Mouse (Mus musculus): Measurements from ENCODE around the gene Vti1a.
A peak's percentile ranks its signal among the peaks of the same experiment; 100 is the strongest.

Gene Vti1a

DNA sequence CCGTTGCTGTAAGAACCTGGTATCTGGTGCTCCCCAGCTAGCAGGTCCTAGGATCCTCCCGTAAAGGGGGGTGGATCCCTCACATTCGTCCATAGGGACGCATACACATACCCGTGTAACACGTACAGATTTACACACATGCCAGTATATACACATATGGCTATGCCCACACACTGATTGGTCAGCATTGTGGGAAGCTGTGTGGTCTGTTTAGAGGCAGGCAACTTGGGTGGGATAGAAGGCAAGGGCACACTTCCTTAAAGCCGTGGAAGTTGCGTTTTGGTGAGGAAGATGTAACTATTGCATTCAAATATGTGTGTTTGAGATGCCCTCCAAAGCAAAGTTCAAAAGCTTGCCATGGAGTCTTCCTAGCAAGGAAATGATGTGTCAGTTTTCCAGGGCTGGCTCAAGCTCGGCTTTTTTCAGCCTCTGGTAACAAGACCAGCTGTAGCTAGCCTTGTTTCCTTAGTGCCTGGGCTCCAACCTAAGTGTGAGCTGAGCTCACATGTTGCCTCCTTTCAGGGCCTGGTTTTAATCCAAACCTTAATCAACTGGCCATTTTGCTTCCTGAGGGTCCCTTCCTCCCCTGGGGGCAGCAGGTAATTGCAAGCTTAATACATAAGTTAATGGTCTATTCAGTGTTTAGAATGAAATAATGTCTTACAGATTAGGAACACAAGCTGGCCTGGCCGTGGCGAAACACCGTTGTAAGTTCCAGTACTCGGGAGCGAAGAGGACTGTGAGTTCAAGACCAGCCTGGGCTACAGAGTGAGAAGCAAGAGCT is 271.7 kb downstream of the Vti1a start:
- DNase-seq (ENCODE audit: low read depth), result no peak

DNA sequence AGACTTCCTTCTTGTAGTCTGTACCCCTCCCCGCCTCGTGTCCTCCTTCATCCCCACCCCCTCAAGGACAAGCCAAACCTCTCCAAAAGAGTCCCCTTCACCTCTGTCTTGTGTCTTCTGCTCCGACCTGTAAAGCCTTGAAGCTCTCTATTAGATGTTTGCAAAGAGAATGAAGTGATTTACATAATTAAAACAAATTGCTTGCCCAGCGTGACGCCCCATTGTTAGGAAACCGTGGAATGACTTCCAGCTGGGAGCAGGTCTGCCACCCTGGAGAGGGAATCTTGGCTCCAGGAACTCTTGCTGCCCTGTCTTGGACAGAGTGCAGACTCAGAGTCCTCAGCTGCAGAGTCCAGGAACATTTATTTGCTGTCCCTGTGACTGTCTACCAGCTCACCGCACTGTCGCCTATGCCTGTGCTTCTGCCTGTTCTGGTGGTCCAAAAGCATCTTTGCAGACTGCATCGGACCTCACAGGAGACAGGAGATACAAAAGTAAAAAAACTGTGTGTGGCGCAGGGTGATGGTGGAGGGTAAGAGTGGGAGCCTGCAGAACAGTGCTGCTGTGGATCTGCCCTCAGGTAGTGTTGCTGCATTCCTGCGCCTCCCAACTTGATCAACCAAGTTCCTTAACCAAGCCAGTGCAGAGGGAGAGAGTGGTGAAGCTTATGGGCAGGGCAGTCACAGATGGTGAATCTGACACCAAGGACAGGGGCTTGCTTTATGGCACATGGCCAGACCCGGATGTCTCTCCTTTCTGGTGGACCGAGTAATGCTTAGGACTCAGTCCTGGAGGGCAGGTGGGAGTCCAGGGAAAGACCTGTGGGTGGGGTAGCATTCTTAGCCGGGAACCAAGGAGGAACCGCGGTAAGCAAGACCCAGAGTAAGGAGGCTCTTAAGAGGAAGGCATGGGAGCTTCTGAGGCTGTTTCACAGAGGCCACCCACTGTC is 273.1 kb downstream of the Vti1a start:
- no peak for DNase-seq (ENCODE audit: low read depth)

DNA sequence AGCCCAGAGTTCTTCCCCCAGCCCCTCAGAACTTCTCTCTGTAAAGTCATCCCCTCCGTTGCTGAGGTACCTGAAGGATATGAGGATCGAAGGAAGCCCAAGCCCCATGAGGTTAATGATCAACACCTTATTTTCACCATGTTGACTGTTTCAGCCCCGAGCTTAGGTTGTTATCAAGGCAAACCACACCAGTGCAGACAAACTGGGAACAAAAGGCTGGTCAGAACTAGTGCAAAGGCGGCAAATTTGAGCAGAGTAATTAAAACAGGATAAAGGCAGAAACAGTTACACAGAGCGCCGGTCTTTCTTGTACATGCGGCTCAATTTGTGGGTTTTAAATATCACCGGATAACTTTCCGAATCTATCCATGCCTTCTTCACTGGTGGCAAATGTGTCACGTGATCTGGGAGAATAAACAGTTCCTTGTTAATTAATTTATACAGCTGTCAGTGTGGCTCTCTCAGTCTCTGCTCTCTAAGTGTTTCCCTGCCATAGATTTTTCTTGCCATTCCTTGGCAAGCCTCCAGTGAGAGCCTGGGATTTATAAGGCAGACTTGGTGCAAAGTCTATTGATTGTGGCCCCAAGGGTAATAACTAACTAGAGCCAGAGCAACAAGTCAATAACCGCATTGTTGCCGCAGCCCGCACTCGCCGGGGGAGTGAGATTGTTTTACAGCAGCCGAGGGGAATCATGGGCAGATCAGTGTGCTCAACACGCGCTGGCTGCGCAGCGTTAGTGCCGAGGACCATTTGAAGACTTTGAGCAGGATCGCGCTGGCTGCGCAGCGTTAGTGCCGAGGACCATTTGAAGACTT is 277.0 kb downstream of the Vti1a start:
- DNase-seq (ENCODE audit: low read depth), result no peak

DNA sequence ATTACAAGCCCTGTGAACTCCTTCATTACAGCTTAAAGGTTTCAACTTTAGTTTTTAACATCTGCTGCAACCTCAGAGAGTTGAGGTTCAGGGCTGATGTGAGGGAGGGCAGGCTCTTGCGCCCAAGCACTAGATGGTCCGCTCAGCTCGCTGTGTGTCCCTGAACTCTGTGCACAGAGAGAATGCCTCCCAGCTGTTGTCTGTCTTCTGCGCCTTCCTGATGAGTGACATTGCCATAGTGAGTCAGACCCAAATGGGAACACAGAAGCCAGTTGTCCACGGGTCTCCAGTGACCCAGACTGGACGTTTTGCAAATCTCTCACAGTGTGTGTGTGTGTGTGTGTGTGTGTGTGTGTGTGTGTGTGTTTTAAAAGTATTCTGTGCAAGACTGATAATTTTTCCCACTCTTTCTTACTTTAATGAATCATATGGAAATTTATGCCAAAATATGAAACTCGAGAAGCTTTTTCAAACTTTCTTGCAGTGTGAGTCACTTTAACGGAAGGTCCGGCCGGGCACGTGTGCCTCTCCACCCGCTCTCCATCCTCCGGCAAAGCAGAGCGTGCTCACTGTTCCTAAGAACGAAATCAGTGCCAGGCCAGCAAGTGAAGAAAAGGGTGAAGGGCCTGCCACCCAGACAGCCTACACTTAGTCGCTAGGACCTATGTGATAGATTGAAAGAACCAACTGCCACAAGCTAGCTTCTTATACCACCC is 277.8 kb downstream of the Vti1a start:
- peak; percentile 74 for DNase-seq (ENCODE audit: low read depth)

DNA sequence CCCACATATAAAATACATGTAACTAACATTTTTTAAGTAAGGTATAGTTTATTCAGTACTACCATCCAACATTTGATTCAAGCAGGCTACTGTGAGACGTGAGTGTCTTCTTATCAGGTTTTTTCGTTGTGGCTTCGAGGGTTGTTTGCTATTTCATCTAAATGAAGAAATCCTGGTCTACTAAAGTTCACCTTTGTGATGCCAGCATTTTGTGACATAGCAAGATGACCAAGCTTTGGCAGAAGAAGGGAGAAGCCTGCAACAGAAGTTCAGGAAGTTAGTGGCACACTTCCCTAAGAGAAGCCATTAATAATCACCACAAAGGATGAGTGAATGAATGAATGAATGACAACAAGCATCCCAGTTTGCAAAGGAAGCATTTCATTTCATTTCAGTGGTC is 278.4 kb downstream of the Vti1a start:
- DNase-seq (ENCODE audit: low read depth), result no peak

- DNase-seq (ENCODE audit: low read depth), result no peak
Measured at GRCm38 (mm10) chr19:55595945-55596649, 280.0 kb downstream of the Vti1a start.

DNA sequence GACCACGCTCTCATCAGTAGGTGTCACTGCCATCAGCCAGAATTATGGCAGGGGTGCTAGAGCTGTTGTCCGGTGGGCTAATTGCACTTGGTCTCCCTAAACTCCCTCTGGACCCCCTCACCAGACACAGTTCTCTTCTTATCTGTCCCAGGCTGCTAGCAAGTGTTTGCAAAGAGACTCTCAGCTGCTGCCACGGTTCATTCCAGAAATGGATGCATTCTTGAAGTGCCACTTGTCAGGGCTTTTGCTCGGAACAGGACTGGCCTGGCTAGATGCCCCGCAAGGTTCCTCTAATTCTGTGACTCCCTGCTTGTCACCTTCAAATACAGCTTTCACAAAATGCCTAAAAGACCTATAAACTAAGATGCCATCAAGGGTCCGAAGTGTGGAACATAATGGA is 280.7 kb downstream of the Vti1a start:
- no peak for DNase-seq (ENCODE audit: low read depth)

DNA sequence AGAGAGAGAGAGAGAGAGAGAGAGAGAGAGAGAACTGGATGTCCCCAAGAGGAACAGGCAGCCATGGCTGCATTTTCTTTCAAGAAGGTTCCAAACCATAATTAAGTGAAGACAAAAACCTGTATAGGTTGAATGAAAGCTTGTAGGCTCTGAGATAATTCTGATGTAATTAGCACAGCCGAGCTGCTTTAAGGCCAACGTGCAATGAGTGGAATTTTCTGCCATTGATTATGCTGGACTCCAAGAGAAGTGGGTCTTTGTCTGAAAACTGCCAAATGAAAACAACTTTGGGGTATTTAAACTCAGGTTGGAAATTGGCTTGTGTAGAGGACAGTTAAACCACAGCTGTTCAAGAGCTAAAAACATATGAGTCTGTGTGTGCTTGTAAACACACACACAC is 281.2 kb downstream of the Vti1a start:
- DNase-seq (ENCODE audit: low read depth), result no peak

DNA sequence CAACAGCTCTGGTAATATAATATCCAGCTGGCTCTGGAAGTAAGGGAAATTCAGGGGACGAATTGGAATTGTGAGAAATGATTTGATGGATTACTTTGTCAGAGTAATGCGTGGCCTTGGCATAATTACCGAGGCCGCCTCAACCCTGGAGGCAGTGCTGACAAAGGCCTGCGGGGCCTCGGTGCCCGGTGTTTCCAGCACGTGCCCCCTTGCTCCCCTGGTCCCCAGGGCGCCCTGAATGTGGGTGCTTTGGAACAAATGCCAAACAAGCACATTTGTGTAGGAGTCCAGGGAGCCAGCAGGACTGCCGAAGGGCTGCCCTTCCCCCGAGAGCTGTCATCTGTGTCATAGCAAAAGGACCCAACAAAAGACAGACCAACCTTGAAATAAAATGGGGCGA is 281.9 kb downstream of the Vti1a start:
- DNase-seq (ENCODE audit: low read depth), result no peak

GRCm38 (mm10) chr19:55599124-55599523 is 283.0 kb downstream of the Vti1a start:
- DNase-seq (ENCODE audit: low read depth), result no peak

- DNase-seq (ENCODE audit: low read depth), result no peak
Measured at GRCm38 (mm10) chr19:55607725-55608124, 291.6 kb downstream of the Vti1a start.

GRCm38 (mm10) chr19:55608858-55609375 is 292.8 kb downstream of the Vti1a start:
- DNase-seq (ENCODE audit: low read depth), result no peak

DNA sequence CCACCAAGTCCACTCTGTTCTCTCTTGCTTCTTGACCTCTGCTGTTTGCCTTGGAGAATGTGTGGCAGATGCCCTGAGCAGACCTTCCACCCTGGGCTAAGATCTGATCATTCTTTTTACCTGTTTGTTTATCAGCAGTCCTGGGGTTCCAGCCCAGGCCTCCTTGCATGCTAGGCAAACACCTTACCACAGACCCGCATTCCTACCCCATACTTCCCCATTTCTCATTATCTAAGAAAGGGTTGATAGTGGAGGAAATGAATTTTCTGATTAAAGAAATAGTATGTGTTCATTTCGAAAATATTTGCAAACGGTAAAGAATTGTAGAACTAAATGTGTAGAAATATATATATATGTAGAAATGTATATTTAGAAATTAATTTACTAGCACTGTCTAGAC is 293.7 kb downstream of the Vti1a start:
- DNase-seq (ENCODE audit: low read depth), result no peak

GRCm38 (mm10) chr19:55615743-55616142 is 299.6 kb downstream of the Vti1a start:
- DNase-seq (ENCODE audit: low read depth), result no peak

DNA sequence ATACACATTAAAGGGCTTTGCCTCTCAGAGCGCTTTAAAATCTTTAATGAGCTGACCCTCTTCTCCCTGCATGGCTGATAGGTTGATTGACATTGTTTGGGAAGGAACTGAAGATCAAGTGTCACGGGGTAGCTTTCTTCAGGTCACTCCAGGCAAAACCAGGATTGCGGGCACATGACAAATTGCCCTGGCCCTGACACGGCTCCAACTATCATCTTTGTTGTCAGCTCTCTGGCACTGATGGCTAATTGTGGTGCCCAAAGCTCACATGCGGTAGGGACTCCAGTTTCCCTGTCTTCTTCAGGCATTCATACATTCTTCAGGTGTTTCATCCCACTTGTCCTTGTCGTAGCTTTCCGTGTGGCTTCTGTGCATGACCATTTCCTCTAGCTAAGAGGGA is 300.2 kb downstream of the Vti1a start:
- no peak for DNase-seq (ENCODE audit: low read depth)

DNA sequence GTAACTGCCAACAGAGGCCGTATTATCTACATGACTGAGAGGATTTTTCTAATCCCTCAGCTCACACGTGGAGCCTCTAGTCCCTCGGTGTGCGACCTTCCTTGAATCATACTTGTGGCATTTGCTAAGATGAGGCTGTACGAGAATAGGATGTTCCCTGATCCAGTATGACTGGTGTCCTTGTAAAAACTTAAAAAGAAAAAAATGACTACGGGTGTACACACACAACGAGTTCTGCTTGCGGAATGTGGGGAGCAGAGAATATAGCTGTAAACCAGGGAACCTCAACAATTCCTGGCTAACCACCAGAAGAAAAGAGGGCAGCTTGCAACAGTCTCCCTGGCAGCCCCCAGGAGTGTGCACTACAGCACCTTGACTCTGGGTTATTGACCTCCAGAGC is 300.8 kb downstream of the Vti1a start:
- DNase-seq (ENCODE audit: low read depth), result no peak

DNA sequence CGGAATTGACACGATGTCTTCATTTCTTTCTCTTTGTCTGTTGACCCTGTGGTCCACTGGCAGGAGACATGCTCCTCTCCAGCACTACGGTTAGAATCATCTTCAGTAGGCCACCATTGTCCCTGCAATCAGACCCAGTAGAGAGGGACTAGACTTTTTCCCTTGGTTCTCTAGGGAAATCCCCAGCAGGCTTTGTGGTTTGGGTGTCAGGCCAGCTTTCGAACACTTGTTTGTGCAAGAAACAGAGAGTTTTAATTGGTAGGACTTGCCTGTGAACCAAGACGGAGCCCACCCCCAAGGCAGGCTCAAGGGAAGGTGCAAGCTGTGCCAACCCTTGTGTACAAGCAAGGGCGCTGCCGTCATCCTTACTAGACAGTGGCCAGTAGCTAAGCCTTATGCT is 302.5 kb downstream of the Vti1a start:
- DNase-seq (ENCODE audit: low read depth), result no peak

- DNase-seq (ENCODE audit: low read depth), result peak; percentile 57
Measured at GRCm38 (mm10) chr19:55620411-55621008, 304.4 kb downstream of the Vti1a start.

DNA sequence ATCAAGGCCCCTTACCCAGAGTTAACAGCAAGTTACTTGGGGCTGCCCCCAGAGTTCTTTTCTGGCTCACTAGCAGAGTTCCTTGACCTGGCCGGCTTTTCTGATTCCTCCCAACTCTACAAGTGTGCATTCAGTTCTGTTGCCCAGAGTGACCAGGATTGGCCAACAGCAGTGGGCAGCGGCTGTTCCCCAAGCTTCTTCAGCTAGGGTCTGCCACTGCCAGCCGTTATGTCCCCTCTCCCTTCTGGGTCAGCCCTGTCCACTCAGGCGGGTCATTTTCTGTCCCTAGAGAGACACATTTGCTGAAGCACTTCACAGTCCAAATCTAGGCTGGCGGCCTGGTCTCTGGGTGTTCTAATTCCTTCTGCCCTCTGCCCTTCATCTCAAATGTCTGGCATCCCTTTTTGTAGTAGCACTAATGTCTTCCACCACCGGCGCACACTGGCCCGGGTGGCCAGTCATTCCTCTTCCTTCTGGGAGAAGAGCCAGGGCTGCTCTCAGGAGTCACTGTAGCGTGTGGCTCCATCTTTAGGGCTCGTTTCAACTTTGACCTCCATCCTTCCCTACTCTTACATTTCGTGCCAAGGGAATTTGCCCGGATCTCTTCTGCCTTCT is 305.0 kb downstream of the Vti1a start:
- DNase-seq (ENCODE audit: low read depth), result no peak

- no peak for DNase-seq (ENCODE audit: low read depth)
Measured at GRCm38 (mm10) chr19:55622821-55623220, 306.7 kb downstream of the Vti1a start.
